In the genomic region with DNA sequence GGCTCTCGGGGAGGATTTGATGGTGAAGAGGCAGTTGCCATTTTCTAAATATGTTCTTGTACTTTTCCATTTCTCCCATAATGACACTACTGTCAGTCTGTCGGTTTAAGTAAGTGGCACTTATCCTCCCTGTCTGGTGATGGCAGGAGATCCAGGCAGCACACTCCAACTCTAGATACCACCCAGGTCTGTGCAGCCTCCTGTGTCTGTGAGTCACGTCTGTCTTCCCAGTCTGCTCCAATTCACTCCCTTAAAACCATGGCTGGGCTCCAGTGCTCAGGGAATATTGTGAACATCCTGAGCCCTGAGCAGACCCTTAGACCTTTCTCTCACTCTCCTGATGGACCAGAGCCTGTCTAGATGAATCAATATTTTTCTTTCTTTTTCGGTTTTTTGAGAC, we compare ENCODE assay signal across 27 mouse cellular contexts.
DNase-seq lines count a peak whose midpoint lies in the region; TF ChIP-seq lines count a peak whose summit lies in the region.
"Had no signal": no experiment of that assay in that cellular context is flagged by ENCODE, and none has a peak within 500 bp of the region (broad histone marks: within the 10 kb centered on the region; RNA-seq: fewer than 3 reads in every experiment).

No protein-coding gene starts in this region.

- H3K27ac ChIP-seq in olfactory bulb, adult 2 months (ENCODE audit: insufficient read depth, low read depth, low read length) = 0 out of 2 replicates have a peak overlapping the region, but pooled peaks have one; percentile 43
- H3K27ac ChIP-seq: embryonic facial prominence, embryonic 10.5 days; embryonic facial prominence, embryonic 13.5 days; forebrain, embryonic 12.5 days; forebrain, embryonic 15.5 days; gastrocnemius, adult 2 months; heart, embryonic 15.5 days; hindbrain, embryonic 10.5 days; hindbrain, embryonic 13.5 days had no signal

- no peak overlapping the region for H3K4me3 ChIP-seq in olfactory bulb, adult 2 months (ENCODE audit: insufficient read depth, low read depth, low read length)
- H3K4me3 ChIP-seq: embryonic facial prominence, embryonic 10.5 days; embryonic facial prominence, embryonic 13.5 days; erythroblast, embryonic 14.5 days; forebrain, embryonic 12.5 days; forebrain, embryonic 15.5 days; gastrocnemius, adult 2 months; heart, embryonic 12.5 days; heart, embryonic 15.5 days; hindbrain, embryonic 10.5 days; hindbrain, embryonic 13.5 days had no signal

- 80% methylated on average over 4 of the region's 4 CpGs for WGBS in olfactory bulb, adult 2 months

- peaks cover 36% of the 10 kb centered on the region for H3K4me1 ChIP-seq in olfactory bulb, adult 2 months (ENCODE audit: control insufficient read depth, insufficient read depth, low read length)
- H3K4me1 ChIP-seq: forebrain, embryonic 12.5 days; forebrain, embryonic 15.5 days; heart, embryonic 12.5 days; heart, embryonic 15.5 days had no signal

- no peak for TF ChIP-seq POLR2A in olfactory bulb, adult 2 months (IDR thresholded peaks at IDR 0.05; ENCODE audit: insufficient read depth, low read depth, low read length)

- peak; percentile 29 to 59 for DNase-seq in layer of hippocampus, adult 18-20 months (ENCODE audit: low spot score in 2 of 2)
- DNase-seq in layer of hippocampus, adult 9-10 months (ENCODE audit: low spot score) = no peak
- peak; percentile 63 for DNase-seq in right cerebral cortex, adult 18-20 months
- no peak for DNase-seq in right cerebral cortex, postnatal 10 days (ENCODE audit: low spot score in 2 of 2)
- DNase-seq in kidney, adult 11 months = no peak
- DNase-seq: adrenal gland, adult 2 months; adrenal gland, postnatal 14 days; cerebellum, adult 11-12 months; cerebellum, adult 8-10 months; cerebellum, postnatal 10 days; cerebellum, postnatal 36 days; embryo, embryonic 11 days; gastrocnemius, adult 2 months; gastrocnemius, postnatal 14 days; heart, adult 18-20 months; heart, postnatal 10 days; heart, postnatal 36 days had no signal

- no peak for TF ChIP-seq CTCF in olfactory bulb, adult 2 months (IDR thresholded peaks at IDR 0.05; ENCODE audit: insufficient read depth, low read depth, low read length)

Comparison
In these comparisons a context has a peak if more than half of its experiments do, and no peak if none do; other contexts are left out.
1. DNase-seq: peak in layer of hippocampus, adult 18-20 months (2 of 2) and right cerebral cortex, adult 18-20 months (single experiment); none in layer of hippocampus, adult 9-10 months (single experiment), right cerebral cortex, postnatal 10 days (0 of 2) and kidney, adult 11 months (single experiment).